Mouse (Mus musculus) kidney, adult 8-10 months (tissue): ENCODE measurements around the gene Olfr598.
"Not testable (repeated sequence)": the region's sequence is repeated elsewhere in the genome, so short reads cannot be mapped to it uniquely, and the experiment has no call there.

Experiments
- DNase-seq, 2 experiments: peaks; one replicate each; pipeline ENCODE4 v3.0.0; 2022

The Olfr598 gene

DNA sequence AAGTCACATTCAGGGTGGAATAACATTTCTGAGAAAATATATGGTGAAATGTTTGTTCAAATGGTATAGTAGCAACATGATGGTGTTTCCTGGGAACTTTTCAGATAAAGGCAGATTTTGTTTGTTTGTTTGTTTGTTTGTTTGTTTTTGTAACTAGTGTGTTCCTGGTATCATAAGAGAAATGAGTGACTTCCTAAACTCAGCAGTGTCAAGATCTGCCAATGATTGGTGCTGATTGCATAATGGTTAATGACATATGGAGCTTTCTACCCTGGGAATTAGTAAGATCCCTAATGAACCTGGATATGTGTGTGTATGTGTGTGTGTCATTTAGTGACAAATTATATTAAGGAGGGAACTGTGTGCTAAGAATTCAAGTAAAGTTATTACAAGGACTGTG is at the start of gene Olfr598:
Gene Olfr598, plus strand, starts transcription at position 301 of the 400 bp plus-strand sequence.
- DNase-seq: no peak

DNA sequence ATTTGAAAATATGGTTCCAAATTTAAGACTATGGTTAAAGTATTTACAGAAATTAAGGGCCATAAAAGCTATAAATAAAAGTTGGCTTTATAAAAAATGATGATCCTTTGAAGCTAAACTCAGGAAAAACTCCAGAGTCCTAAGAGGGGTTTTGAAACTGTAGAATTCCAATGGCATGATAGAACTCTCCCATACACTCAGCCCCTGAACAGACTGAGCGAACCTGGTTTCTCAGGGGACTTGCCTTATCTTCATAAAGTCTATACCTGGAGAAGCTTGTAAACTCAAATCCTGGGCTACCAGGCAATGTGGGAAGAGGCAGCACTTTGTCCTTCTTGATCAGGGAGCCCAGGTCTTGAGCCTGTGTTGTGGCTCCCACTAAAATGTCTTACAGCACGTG is 18.0 kb upstream of the Olfr598 start, which contains the start of gene Olfr596:
Gene Olfr596, plus strand, starts transcription at position 301 of the 400 bp plus-strand sequence.
- not testable (repeated sequence) for DNase-seq

DNA sequence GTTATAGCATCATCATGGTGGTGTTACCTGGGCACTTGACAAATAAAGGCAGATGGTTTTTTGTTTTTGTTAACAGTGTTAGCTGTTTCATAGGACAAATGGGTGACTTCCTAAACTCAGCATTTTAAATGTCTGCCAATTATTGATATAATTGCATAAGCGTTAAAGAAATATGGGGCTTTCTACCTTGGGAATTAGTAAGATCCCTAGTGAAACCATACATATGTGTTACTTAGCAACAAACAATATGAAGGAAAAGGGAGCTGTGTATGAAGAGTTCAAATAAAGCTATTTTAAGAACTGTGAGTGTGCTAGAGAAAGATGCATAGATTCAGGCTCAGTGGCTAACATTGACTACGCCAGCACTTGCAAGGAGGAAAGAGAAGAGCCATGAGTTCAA is 7.4 kb upstream of the Olfr598 start, which contains the start of gene Olfr597:
Gene Olfr597, plus strand, starts transcription at position 301 of the 400 bp plus-strand sequence.
- not testable (repeated sequence) for DNase-seq

DNA sequence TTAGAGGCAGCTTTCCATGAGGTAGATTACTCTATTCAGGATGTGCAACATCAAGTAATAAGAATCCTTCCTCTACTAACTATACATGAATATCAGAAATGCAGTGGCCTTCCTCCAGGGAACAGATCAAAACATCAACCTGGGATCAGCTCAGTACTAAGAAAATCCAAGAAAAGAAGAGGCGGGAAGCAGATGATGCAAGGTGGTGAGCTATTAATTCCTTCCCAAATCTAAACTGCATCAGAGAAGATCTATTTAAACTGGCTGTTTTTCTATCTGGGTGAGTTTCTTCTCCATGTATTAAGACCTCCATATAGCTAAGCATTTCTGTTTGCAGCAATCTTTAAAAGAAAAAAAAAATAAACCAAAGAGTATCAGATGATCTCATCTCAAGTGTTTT is 12.2 kb downstream of the Olfr598 start, which contains the start of gene Olfr599:
Gene Olfr599, plus strand, starts transcription at position 301 of the 400 bp plus-strand sequence.
- DNase-seq: no peak

DNA sequence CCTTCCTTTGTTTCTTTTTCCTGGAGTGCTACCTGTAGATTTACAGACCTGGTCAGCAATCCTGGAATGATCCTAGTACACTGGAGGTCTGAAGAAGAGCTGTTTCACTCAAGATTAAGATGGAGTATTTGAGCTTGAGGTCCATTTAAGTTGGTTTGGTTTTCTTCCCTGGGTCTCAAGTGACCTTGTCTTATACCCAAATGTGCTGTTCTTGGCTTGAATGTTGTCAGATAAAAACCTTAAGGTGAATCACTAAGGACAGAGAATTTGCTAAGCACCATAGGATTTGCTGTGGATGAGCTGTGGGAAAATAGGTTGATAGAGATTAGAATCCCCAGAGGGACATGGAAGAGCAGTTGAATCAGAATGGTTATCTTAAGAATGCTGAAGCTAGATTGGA is 26.2 kb downstream of the Olfr598 start, which contains the start of gene Olfr600:
Gene Olfr600, minus strand, starts transcription at position 101 of the 400 bp plus-strand sequence.
- no peak for DNase-seq

DNA sequence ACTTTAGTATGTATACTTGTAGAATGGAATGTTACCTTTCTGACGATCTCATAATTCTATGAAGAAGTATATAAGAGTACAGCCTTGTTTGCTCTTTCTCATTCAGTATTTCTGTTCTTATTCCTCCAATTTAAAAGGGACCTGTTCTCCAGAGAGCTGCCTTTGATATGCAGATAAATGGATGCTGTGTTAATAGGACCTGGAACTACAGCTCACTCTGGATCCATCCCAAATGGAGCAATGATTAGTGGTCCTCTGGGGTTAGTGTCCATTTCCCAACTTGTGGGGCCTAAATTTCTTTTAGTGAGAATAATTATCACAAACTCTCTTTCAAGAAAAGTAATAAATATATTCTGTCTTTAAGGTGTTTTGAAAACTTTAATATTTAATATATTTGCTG is 39.2 kb downstream of the Olfr598 start, which contains the start of gene Olfr601:
Gene Olfr601, minus strand, starts transcription at position 101 of the 400 bp plus-strand sequence.
- DNase-seq: no peak
